Mouse (Mus musculus) T-helper 1 cell (primary cell): ENCODE data around the gene Eri2.

Experiments
- in situ Hi-C: fragments of 300-600 bp; cut with MboI, MseI; formaldehyde crosslinking; loops from one replicate; pipeline ENCODE4 v1.15.1; 2025; ENCODE audit warnings: high pct_unique_total_duplicates

Gene Eri2

DNA sequence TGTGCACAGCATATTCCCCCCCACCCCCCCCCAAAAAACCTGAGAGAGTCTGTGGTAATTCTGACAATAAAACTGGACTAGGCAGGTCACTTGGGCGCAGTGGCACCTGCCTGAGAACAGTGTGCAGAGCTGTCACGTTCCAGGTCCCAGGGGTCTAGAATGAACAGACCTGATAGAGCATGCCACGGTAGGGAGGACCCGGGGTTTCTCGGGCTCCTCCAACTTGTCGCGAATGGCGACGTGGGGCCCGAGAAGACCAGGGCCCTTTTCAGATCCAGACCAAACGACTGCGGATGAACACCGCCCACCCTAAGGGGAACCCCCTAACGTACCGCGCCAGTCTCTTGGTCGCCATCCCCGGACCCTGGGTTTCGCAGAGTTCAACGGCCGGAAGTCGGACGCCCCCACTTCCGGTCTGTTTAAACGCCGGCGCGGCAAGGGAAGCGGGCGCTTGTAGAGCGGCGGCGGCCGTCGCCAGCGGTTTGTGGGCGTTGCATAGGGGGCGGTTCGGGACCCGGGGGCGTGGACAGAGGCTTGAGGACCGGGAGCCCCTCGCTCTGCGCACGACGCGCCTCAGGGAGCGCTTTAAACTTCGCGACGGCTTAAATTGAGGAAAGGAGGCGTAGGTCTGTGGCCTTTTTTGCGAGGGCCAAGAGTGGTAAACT is at the start of gene Eri2, which contains the start of gene Rexo5:
Gene Eri2 (minus strand): TSS at position 473 of the 665 bp plus-strand sequence.
Gene Rexo5 (plus strand): TSS at position 421 of the 665 bp plus-strand sequence.
- in situ Hi-C loops: no loop called here

DNA sequence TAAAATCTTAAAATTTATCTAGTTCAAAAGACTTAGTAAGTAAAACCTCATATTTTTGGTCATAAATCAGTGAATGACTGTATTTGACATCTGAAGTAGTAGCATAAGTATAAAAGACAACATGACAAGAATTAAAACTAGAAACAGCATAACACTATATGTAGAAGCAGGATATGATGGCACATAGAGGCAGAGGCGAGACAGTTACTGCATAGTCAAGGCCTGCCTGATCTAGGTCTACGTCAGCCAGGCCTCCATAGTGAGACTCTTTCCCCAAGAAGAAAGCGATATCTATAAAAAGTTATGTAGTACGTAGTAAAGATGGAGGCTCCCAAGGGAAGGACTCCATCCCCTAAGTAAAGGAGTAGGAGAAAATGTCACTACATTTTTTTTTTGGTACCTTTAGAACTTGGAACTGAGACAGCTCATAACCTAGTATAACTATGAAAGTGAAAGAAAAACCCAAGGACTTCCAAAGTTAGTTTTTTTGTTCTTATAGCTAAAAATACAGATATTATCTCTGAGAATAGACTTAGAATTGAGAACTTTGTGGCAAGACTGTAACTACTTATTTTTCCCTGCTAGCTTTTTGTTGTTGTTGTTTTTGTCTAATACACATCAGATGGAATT is 48.1 kb upstream of the Eri2 start:
- in situ Hi-C loops: no loop called here

DNA sequence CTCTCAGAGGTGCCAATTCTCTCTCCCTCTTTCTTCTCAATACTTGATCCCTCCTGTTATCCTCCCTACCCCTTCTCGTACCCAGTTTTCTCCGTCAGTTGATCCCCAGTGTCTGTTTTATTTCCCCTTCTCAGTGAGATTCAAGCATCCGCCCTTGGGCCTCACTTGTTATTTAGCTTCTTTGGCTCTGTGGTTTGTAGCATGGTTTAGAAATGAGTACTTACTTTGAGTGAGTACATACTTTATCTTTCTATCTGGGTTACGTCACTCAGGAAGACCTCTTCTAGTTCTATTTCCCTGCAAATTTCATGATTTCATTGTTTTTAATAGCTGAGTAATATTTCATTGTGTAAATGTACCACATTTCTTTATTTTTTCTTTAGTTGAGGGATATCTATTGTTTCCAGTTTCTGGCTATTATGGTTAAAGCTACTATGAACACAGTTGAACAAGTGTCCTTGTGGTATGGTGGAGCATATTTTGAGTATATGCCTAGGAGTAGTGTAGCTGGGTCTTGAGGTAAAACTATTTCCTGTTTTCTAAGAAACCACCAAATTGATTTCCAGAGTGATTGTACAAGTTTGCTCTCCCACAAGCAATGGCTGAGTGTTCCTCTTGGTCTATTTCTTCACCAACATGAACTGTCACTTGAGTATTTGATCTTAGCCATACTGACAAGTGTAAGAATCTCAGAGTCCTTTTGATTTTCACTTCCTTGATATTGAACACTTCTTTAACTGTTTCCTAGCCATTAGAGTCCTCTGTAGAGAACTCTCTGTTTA is 42.3 kb upstream of the Eri2 start:
- in situ Hi-C loops: no loop called here

DNA sequence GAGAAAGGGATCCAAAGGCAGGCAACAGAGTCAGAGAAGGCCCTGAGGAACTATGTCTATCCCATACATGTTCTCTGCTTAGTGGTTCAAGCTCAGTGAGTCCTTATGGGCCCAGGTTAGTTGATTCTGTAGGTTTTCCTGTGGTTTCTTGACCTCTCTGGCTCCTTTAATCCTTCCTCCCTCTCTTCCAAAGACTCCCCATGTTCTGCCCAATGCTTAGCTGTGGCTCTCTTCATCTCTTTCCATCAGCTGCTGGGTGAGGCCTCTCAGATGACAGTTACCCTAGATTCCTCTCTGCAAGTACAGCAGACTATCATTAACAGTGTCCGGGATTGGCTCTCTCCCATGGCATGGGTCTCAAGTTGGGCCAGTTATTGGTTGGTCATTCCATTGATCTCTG is 41.5 kb upstream of the Eri2 start:
- in situ Hi-C loops: no loop called here

DNA sequence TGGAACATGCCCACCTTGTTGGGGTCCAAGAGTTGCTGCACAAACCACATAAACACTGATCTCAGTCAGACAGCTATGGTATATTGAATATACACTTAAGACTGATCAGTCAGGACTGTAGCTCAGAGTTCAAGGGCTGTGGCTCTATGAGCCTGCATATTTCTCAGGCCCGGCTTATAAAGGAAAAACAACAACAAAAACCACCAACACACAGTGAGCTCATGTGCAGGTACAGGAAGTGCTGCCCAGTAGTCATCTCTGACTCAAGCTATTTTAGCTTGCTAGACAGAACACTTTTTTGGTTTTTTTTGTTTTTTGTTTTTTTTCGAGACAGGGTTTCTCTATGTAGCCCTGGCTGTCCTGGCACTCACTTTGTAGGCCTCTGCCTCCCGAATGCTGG is 14.9 kb upstream of the Eri2 start:
- in situ Hi-C loops: no loop called here

DNA sequence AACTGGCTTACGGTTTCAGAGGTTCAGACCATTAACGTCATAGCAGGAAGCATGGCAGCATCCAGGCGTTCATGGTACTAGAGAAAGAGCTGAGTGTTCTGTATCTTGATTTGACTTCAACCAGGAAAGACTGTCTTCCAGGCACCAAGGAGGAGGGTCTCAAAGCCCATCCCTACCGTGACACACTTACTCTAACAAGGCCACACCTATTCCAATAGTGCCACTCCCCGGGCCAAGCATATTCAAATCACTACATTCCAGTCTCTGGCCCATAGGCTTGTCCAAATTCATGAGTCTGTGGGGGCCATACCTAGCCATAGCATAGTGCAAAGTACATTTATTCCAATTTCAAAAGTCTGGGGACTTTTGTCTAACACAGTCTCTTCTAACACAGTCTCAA is 13.5 kb upstream of the Eri2 start:
- in situ Hi-C loops: no loop called here

DNA sequence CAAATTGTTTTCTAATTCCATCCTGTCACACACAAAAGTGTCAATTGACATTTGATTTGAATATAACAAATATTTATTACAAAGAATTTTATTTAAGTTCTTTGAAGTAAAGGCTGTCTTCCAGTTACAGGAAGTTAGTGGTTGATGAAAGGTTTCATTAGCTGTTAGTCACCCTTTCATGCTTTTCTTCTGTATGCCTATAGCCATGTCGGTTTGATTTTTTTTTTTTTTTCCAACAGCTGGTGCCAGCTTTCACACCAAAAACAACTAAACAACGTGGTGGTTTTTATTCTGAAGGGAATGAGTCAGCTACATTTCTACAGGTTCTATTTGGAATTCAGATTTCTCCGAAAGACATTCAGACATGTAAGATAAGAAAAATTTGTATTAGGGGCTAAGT is 7.1 kb upstream of the Eri2 start:
- in situ Hi-C loops: no loop called here

DNA sequence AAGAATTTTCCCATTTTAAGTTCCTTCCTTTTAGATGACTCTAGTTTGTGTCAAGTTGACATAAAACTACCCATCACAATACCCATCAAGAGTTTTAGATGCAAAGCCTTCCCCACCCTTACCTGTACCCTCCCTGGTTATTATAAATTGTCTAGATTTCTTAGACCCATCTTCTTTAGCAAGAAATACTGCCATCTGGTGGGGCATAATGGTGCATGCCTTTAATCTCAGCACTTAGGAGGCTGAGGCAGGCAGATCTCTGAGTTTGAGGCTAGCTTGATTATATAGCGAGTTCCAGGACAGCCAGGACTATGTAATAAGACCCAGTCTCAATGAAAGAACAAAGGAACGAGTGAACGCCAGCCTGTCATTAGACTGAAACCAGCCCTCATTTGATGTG is 6.6 kb upstream of the Eri2 start:
- in situ Hi-C loops: no loop called here

DNA sequence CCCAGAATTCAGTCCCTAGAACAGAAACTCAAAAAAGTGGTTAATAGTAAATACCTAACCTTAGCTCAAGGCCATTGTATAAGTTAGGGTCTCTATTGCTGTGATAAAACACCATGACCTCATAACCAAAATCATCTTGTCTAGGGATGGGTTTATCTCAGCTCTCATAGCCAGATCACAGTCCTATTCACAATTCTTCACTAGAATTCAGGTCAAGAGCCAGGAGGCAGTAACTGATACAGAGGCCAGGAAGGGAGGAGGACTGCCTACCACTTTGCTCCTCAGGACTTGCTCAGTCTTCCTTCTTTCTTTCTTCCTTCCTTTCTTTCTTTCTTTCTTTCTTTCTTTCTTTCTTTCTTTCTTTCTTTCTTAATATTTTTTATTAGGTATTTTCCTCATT is 1.5 kb upstream of the Eri2 start:
- in situ Hi-C loops: no loop called here

DNA sequence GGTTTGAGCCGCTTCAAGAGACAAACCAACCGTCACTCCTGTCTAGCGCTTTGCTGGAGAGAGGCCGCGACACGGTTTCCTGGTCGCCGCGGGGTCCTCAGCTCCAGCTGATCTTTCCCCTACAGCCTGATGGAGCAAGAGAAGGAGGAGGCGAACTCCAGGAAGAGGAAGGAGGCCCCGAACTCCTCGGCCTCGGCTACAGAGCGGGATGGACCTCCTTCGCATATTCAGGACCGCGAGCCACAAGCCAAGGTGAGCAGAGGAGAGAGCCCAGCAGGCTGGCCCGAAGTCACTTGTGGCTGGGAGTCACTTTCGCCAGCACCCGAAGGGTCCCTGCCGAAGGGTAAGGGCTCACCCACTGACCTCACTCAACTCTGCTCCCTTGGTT is 387 bp upstream of the Eri2 start:
- in situ Hi-C loops: no loop called here

DNA sequence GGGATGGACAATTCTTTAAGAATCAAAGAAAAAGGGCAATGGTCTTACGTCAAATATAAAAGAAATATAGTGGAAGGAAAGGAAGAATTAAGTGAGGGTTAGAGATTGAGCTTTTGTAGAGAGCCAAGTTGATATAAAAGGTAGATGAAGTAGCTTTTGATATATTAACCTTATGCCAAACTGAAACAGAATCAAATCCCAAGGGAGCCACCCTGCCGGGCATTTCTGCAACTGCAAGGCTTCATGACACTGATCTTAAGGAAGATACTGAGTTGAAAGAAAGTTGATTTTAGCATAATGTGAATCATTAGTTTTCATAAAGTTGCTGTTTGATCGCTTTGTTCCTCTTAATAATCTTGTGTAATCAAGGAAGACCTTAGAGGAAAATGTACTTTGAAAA is 4.8 kb downstream of the Eri2 start:
- in situ Hi-C loops: no loop called here

DNA sequence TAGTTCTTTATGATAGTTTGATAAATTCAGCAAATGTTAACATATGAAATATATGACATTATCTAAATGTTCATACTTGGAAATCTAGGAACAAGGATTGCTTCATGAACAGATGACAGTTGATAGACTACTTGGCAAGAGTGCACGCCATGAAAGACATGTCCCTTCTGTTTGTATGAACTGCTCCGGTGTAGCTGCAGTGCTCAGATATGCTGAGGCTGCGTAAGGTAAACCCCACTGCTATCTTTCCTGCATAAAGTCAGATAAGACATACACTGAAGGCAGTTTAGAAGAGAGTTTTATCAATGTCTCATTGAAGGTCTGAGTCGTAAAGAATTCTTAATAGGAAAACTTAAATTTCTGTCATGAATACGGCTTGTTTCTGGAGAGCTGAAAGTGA is 8.9 kb downstream of the Eri2 start:
- in situ Hi-C loops: no loop called here

DNA sequence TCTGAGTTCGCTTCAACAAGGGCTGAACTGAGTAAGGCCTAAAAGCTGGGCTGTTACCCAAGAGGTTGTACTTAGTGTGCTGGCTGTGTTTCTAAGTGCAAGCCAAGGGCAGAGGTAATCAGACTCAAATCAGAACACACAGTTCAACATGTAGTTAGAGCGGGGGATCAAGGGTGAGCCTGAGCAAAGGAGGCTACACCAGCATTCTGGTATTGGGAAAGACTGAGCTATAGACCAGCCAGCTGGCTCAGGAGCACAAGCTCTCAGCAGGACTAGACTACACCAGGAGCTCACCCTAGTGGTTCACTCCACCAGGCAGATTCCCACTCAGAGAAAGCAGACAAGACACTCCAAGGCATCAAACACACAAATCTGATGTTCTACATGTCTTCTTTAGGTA is 10.4 kb downstream of the Eri2 start:
- in situ Hi-C loops: no loop called here

DNA sequence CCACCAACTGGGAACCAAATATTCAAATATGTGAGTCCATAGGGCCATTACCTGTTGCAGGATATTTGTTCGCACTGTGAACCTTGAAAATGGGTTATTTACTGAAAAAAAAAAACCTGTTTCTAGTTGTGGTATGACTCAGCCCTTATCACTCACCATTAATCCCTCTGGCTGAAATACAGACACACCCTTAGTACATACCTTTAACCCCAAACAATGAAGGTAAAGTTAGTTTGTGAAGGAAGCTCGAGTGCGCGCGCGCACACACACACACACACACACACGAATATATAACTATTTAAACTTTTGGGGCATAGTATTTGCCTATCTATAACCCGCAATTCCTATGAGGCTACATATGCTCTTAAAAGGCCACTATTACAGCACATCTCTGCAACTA is 24.0 kb downstream of the Eri2 start:
- in situ Hi-C loops: no loop called here

DNA sequence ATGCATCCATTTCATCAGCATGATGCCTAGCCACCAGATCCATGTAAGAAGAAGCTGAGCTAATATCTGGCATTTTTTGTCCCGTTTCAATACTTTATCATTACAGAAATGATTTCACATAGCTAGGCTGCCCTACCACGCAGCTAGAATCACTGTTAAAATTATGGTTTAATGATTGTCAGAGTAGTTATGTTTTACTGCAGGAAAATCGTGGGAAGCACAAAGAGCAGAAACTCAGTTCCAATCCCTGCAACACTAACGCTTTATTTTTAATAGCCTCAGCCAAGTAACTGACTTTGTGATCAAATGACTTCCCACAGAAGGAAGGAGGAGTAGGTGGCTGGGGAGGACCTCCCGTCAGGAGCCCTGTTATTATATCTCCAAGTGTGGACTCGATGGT is 26.9 kb downstream of the Eri2 start:
- in situ Hi-C loops: no loop called here

DNA sequence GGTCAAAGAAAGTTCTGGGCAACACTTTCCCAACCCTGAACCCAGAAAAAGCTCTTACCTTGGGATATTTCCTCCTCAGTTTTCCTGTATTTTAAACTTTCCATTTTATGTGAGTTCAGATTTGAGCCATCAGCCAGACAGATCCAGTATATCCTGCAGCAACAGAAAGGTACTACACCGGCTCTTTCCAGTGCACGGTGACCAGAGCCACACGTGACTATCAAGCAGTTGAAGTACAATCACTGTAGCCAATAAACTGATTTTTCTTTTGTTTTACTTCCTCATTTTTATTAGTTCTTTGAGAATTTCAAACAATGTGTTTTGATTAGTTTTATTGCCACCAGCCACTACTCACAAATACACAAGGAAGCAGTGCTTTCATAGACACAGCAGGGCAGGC is 29.5 kb downstream of the Eri2 start:
- in situ Hi-C loops: no loop called here

DNA sequence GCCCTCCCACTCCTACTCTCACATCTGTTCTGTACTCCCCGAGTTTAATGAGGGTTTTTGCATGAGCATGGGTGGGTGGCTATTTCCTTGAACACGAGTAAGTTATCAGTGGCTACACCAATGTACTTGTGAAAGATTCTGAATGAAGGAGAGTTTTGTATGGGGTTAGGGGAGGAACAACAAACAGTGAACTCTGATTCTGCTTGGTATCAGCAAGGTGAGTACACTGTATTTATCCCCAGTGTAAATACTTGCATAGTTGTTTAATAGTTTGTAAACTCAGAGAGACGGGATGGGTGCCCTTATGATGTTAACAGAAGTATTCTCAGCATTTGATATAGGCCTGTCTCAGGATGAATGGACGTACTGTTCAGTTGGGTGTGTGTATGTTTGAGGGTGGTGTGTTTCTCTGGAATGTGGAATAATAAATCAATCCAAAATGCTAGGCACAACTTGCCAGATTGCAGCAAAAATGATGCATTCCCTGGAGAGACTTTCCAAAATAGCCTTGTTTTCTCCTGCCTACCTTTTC is 31.6 kb downstream of the Eri2 start:
- in situ Hi-C loops: no loop called here

DNA sequence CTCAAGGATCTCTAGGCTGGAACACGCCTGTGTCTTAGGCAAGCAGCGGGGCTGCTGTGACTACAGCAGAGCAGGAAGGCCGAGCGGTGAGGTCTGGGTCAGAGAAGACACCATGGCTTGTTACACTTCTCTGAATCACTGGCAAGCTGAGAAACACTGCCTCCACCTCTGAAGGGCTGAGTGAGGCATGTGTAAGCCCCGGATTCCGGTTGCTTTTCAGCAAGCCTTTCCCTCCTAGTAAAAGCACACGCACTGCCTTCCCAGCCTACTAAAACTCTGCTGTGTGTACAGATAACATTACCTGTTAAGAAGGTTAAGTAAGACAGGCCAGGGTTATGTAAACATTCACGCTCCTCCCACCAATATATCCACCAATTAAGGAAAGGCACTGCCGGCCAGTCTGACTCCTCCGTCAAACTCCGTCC is 33.3 kb downstream of the Eri2 start, which contains the start of gene Acsm3:
Gene Acsm3 (plus strand): TSS at position 397 of the 425 bp plus-strand sequence.
- in situ Hi-C loops: no loop called here

DNA sequence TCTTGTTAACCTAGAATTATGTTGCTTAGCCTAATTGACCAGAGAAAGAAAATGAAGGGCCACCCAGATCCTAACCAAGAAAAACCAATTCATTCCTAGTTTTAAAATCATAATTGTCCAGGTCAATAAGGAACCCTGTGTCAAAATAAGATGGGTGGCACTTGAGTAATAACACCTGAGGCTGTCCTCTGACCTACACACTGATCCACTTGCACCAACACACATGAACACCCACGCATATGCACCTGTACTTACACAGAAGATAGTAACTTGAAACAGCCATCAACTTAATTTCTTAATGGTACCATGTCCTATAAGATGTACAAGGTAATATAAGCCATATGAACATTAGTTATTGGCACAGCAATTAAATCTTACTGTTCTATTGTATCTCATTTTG is 40.2 kb downstream of the Eri2 start:
- in situ Hi-C loops: no loop called here

DNA sequence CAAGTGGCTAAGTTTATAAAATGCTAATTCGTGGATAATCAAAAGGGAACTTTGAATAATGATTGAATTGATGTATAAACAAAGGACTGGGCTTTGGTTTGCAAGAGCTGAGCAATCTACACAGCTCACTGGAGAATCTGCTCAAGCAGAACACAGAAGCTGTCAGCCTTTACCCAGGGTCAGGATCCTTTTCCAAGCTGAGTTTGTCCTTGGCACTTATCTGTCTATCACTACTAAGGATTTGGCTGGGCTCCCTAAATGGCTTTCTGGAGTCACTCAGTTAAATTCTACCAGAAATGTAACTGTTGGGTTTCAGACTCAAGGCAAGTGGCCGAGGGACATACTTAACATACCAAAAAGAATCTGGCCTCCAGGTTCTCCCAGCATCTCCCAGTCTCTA is 43.9 kb downstream of the Eri2 start:
- in situ Hi-C loops: no loop called here

DNA sequence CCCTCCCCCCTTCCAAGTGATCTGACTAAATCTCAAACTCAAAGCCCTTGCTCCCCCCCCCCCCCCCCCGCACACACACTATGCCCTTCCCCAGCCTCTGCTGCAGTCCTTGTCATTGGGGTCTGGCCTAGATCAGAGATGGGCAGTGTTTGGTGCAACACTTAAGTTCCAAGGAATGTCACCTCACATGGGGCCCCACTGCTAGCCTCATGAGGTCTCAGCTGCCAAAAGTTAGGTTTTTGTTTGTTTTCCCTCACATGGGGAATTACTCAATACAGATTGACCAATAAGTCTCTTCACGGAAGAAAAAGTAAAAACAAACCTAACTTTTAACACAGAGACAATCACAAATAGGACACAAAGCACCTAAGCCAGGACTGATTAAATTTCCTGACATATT is 45.1 kb downstream of the Eri2 start:
- in situ Hi-C loops: no loop called here

DNA sequence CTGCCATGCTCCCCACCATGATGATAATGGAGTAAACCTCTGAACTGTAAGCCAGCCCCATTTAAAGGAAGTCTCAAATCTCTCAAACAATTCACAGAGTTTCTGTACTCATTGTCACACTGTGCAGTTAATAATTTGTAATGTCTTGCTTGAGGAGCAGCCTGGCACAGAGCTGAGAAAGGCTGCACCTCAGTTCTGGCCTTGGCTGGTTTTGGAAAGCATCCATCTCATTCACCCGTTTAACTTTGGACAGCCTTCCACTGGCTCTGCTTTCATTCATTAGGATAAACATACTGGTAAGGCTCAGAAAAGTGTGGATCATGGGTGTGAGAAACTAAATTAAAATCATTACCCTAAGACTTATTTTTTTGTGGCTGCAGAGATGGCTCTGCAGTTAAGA is 48.0 kb downstream of the Eri2 start:
- in situ Hi-C loops: no loop called here

DNA sequence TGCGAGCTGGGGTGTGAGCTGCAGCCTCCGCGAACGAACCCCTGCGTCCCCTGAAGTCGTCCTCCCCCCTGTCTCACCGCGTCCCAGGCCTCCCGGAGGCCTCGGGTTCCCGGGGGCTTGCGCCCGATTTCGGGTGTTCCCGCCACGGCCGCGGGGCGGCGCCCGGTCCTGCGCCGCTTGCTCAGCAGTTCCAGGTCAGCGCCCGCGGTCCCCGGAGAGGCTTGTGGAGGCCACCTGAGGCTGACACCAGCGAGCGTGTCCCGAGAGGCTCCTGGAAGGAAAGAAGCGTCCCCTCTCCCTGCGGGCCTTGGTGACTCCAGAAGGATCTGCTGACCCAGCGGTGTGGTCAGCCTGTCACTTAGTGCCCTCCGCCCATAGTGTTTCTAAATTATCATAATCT is 49.5 kb downstream of the Eri2 start:
- in situ Hi-C loops: no loop called here
